Mouse (Mus musculus) hindbrain, embryonic 15.5 days (tissue): ENCODE measurements at regions not wholly inside any gene's neighbourhood (a gene's known extent, or its start where the extent isn't known, plus 50 kb on each side); places are given as distances from the start of the nearest gene placed in this dataset.

Source experiments
- ATAC-seq: fragments of 200-750 bp; cut with Nextera tagmentation; 2 replicates; pipeline ENCODE4 v1.8.0; 2017; ENCODE audit warnings: low read depth, moderate number of reproducible peaks, moderate TSS enrichment; ENCODE audit not compliant: low FRiP score
- H3K27ac ChIP-seq: fragments of 300-500 bp; sonication (generic); replicated peaks from 2 replicates; pipeline ENCODE4 v1.5.1; 2015; ENCODE audit warnings: mild to moderate bottlenecking, inconsistent platforms
- H3K27me3 ChIP-seq: fragments of 300-500 bp; sonication (generic); 2 replicates; pipeline ENCODE4 v1.6.1; 2015; ENCODE audit warnings: control low read depth, inconsistent platforms
- H3K36me3 ChIP-seq: fragments of 300-500 bp; sonication (generic); 2 replicates; pipeline ENCODE4 v1.6.1; 2015; ENCODE audit warnings: control low read depth, inconsistent platforms
- H3K4me1 ChIP-seq: fragments of 300-500 bp; sonication (generic); replicated peaks from 2 replicates; pipeline ENCODE4 v1.6.1; 2015; ENCODE audit warnings: control low read depth, inconsistent platforms
- H3K4me2 ChIP-seq: fragments of 300-500 bp; sonication (generic); 2 replicates; pipeline ENCODE4 v1.6.1; 2015; ENCODE audit warnings: moderate library complexity, mild to moderate bottlenecking, inconsistent platforms
- H3K4me3 ChIP-seq: fragments of 300-500 bp; sonication (generic); 2 replicates; pipeline ENCODE4 v1.5.1; 2015; ENCODE audit warnings: mild to moderate bottlenecking, inconsistent platforms
- H3K9ac ChIP-seq: fragments of 300-500 bp; sonication (generic); 2 replicates; pipeline ENCODE4 v1.6.1; 2015; ENCODE audit warnings: inconsistent platforms
- H3K9me3 ChIP-seq: fragments of 300-500 bp; sonication (generic); 2 replicates; pipeline ENCODE4 v1.6.1; 2016; ENCODE audit warnings: control low read depth, inconsistent platforms
- WGBS: fragments of 180-500 bp; shearing (Covaris S2); methylation state at CpG from one replicate; pipeline ENCODE4 v1.1.7; 2015; 5-methylcytosine and 5-hydroxymethylcytosine counted together

DNA sequence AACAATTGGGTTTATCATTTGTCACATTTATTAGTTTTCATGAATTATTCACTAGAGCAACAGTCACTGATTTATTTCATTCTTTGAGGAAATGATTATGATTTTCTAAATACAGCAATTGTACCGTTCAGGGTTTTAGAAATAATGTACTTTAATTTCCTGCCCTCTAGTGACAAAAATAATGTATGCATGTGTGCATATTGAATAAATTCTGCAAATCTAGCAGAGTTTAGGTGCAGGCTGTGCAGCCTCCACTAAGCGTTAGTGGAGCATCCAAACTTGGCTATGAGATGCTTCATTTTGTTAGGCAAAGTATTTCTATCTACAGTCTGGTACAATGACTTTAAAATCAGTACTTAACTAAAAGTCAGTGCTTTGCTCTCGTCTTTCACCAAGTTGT lies 642.1 kb upstream of the A830018L16Rik start:
- H3K9me3 ChIP-seq: no peaks in the 10 kb centered on the region
- no peak overlapping the region for H3K4me2 ChIP-seq
- 64% methylated on average over 3 of the region's 3 CpGs for WGBS
- peak; percentile 56; the same call in 1 of the 2 replicates for ATAC-seq
- no peak overlapping the region for H3K27ac ChIP-seq
- H3K36me3 ChIP-seq: no peaks in the 10 kb centered on the region
- H3K4me1 ChIP-seq: no peaks in the 10 kb centered on the region
- H3K27me3 ChIP-seq: no peaks in the 10 kb centered on the region
- H3K4me3 ChIP-seq: no peak overlapping the region
- no peak overlapping the region for H3K9ac ChIP-seq

DNA sequence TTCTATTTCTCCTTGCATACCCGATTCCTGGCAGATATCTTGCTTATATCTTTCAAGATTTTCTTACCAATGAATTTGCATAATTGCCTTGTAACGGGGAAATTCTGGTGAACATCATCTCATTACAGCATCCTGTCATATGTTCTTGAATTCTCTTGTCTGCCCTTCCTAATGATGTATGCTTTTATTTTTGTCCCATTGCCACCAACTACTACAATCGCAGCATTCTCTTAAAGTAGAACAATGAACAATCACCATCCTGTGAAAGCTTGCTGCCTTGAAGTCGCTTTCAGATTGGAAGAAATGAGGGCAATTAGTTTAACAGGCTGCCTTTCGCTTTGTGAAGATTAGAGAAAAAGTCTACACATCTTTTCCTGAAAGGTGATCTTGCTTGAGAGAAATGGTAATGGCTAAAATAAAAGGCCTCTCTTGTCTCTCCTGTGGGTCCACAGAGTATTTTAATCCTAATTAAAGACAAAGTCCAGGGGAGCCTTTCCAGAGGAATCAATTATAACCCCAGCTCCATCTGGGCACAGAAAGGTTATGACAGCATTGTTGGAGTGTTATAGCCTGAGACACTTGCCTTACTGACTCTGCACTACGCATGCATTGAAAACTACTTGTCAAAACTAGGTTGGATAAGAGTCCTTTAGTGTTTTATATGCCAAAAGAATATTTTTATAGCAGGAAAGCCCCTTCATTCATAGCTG lies 619.7 kb upstream of the A830018L16Rik start:
- 71% methylated on average over 6 of the region's 6 CpGs for WGBS
- Histone ChIP-seq H3K27me3 (no peaks in the 10 kb centered on the region), H3K9me3 (no peaks in the 10 kb centered on the region), H3K27ac (no peak overlapping the region), H3K36me3 (no peaks in the 10 kb centered on the region), H3K4me2 (no peak overlapping the region), H3K9ac (no peak overlapping the region), H3K4me1 (no peaks in the 10 kb centered on the region), H3K4me3 (no peak overlapping the region)
- ATAC-seq: no peak; the same call in 1 of the 2 replicates

- no peaks in the 10 kb centered on the region for H3K36me3 ChIP-seq
- no peak overlapping the region for H3K4me2 ChIP-seq
- H3K4me1 ChIP-seq: no peaks in the 10 kb centered on the region
- H3K27ac ChIP-seq: no peak overlapping the region
- peak; percentile 77 for ATAC-seq
- WGBS: 55% methylated on average over 6 of the region's 6 CpGs
- H3K9me3 ChIP-seq: 0 out of 2 replicates have a peak, but pooled peaks cover 3% of the 10 kb centered on the region
- no peaks in the 10 kb centered on the region for H3K27me3 ChIP-seq
- no peak overlapping the region for H3K4me3 ChIP-seq
- no peak overlapping the region for H3K9ac ChIP-seq
Observed at GRCm38 (mm10) chr1:10835653-10836415, 578.1 kb upstream of the A830018L16Rik start.

GRCm38 (mm10) chr1:10837180-10837579 lies 576.7 kb upstream of the A830018L16Rik start:
- H3K9ac ChIP-seq: no peak overlapping the region
- 0 out of 2 replicates have a peak, but pooled peaks cover 3% of the 10 kb centered on the region for H3K9me3 ChIP-seq
- no peaks in the 10 kb centered on the region for H3K36me3 ChIP-seq
- H3K4me1 ChIP-seq: no peaks in the 10 kb centered on the region
- 78% methylated on average over 2 of the region's 2 CpGs for WGBS
- ATAC-seq: no peak
- no peak overlapping the region for H3K4me3 ChIP-seq
- H3K27ac ChIP-seq: no peak overlapping the region
- H3K4me2 ChIP-seq: no peak overlapping the region
- H3K27me3 ChIP-seq: no peaks in the 10 kb centered on the region

- ATAC-seq: no peak
- Histone ChIP-seq H3K36me3 (no peaks in the 10 kb centered on the region), H3K4me2 (no peak overlapping the region), H3K4me1 (no peaks in the 10 kb centered on the region), H3K9me3 (no peaks in the 10 kb centered on the region), H3K27me3 (no peaks in the 10 kb centered on the region), H3K9ac (no peak overlapping the region), H3K27ac (no peak overlapping the region), H3K4me3 (no peak overlapping the region)
- WGBS: 87% methylated on average over 2 of the region's 2 CpGs
Observed at GRCm38 (mm10) chr1:10852934-10853333, 561.0 kb upstream of the A830018L16Rik start.

- no peak for ATAC-seq
- H3K9ac ChIP-seq: no peak overlapping the region
- no peaks in the 10 kb centered on the region for H3K9me3 ChIP-seq
- WGBS: 20% methylated on average over 1 of the region's 1 CpGs
- H3K27me3 ChIP-seq: no peaks in the 10 kb centered on the region
- no peaks in the 10 kb centered on the region for H3K4me1 ChIP-seq
- H3K27ac ChIP-seq: no peak overlapping the region
- H3K4me2 ChIP-seq: no peak overlapping the region
- H3K4me3 ChIP-seq: no peak overlapping the region
- H3K36me3 ChIP-seq: no peaks in the 10 kb centered on the region
Observed at GRCm38 (mm10) chr1:10854495-10854894, 559.4 kb upstream of the A830018L16Rik start.

DNA sequence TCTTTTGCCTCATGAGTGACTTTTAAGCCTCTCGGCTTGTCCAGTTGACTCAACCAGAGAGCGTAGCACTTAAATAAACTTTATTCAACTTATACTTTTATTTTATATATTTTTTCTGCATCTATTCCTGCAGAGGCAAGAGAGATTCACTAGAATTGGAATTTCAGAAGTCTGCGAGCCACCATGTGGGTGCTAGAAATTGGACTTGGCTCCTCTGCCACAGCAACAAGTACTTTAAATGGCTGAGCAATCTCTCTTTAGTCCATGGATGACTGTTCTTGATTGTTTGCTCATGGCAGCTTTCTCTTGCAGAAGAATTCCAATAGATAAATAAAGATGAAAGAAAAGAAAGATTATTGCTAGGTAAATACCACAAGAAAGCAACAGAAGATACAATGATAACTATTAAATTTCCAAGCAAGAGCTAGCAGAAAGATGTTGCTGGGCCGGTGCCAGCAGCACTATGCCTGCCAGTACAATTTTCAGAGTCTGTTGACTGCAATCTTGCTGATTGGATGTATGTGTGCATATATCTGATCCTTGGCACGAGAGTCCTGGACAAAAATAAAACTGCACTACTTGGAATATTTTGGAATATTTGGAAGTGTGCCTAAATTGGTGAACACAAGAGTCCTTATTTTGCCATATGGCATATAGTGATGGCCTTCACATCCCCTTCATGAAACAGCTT lies 542.6 kb upstream of the A830018L16Rik start:
- Histone ChIP-seq H3K4me1 (no peaks in the 10 kb centered on the region), H3K9me3 (no peaks in the 10 kb centered on the region), H3K4me2 (no peak overlapping the region), H3K27ac (no peak overlapping the region), H3K36me3 (no peaks in the 10 kb centered on the region), H3K4me3 (no peak overlapping the region), H3K9ac (no peak overlapping the region), H3K27me3 (no peaks in the 10 kb centered on the region)
- WGBS: 88% methylated on average over 5 of the region's 5 CpGs
- no peak for ATAC-seq

DNA sequence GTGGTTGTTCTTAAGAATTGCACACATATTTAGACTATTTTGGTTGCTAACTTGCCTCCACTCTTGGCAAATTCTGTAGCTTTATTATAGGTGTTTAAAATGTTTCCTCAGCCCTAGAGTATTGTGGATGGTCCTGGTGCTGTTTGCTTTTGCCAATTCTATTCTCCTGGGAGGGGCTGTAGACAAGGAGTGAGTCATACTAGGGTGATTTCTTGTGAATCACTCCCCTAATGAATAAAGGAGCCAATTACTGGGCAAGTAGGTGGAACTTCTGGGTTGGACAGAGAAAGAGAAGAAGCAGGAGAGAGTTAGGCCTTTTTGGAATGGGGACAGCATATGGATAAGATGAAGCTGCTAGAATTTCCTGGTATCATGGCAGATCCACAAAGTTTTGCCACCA lies 541.6 kb upstream of the A830018L16Rik start:
- no peak for ATAC-seq

DNA sequence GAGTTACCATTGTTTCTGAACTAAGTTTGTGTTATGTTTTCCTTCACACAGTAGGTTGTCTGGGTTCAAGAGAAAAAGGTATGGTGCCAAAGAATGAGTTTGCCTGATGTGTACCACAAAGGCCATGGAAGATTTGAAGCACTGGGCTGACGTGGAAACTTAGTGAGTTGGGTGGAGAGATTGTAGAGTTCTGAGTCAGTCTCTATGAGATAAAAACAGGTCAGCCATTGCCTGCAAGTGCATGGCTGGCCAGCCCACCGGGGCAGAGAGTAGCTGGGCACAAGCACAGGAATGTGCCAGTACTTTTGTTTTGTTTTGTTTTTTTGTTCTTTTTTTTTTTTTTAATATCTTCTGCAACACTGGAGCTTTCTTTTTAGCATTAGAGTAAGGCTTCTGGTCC lies 541.2 kb upstream of the A830018L16Rik start:
- H3K27ac ChIP-seq: no peak overlapping the region
- no peak overlapping the region for H3K9ac ChIP-seq
- no peaks in the 10 kb centered on the region for H3K36me3 ChIP-seq
- WGBS: 76% methylated on average over 2 of the region's 2 CpGs
- no peak for ATAC-seq
- no peaks in the 10 kb centered on the region for H3K4me1 ChIP-seq
- H3K9me3 ChIP-seq: no peaks in the 10 kb centered on the region
- H3K4me2 ChIP-seq: no peak overlapping the region
- no peaks in the 10 kb centered on the region for H3K27me3 ChIP-seq
- no peak overlapping the region for H3K4me3 ChIP-seq

More for the DNA sequence above, 541.6 kb upstream of the A830018L16Rik start:
- H3K9ac ChIP-seq: no peak overlapping the region
- no peaks in the 10 kb centered on the region for H3K27me3 ChIP-seq
- no peak overlapping the region for H3K4me3 ChIP-seq
- no peaks in the 10 kb centered on the region for H3K9me3 ChIP-seq
- H3K4me1 ChIP-seq: no peaks in the 10 kb centered on the region
- H3K36me3 ChIP-seq: no peaks in the 10 kb centered on the region
- no peak overlapping the region for H3K4me2 ChIP-seq
- H3K27ac ChIP-seq: no peak overlapping the region

DNA sequence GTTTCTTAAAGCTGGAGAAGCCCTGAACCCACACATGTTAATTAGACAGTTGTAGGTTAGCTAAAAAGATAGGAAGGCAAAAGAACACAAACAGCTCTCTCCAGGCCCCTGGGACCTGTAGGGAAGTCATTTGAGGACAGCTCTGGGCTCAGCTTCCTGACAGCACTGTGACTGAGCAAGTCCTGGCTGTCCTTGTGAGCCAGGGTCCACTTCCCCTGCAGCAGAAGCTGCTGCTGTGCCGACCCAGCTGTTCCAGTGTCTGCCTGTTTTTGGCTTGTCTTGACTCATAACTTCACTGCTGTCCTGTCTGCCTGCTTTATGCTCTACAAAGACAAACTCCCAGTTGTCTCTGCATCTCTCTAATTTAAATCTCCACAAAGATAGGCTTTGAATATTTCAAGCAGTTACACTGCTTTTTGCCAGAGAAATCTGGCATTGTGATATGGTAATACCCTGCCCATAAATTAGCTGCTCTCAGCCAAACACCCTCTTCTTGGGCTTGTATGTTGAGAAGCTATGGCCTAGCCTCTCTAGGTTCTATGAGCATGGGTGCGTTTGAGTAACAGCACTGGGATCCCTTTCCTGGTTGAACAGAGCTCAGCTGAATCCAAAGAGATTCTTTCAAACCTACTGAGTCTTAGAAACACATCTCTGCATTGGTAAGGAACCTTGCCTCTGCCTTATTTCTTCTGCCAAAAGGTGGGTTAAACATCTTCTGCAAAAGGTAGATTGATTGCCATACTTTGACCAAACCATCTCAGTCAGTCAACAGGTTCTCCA lies 536.3 kb upstream of the A830018L16Rik start:
- no peaks in the 10 kb centered on the region for H3K36me3 ChIP-seq
- no peak overlapping the region for H3K4me2 ChIP-seq
- H3K27me3 ChIP-seq: no peaks in the 10 kb centered on the region
- no peak overlapping the region for H3K27ac ChIP-seq
- no peaks in the 10 kb centered on the region for H3K4me1 ChIP-seq
- H3K9ac ChIP-seq: no peak overlapping the region
- ATAC-seq: peak; percentile 27; the same call in 1 of the 2 replicates
- no peak overlapping the region for H3K4me3 ChIP-seq
- 56% methylated on average over 2 of the region's 2 CpGs for WGBS
- H3K9me3 ChIP-seq: no peaks in the 10 kb centered on the region

GRCm38 (mm10) chr1:10878221-10878760 lies 535.6 kb upstream of the A830018L16Rik start:
- WGBS: 78% methylated on average over 3 of the region's 3 CpGs
- ATAC-seq: no peak
- no peaks in the 10 kb centered on the region for H3K4me1 ChIP-seq
- no peaks in the 10 kb centered on the region for H3K27me3 ChIP-seq
- H3K36me3 ChIP-seq: no peaks in the 10 kb centered on the region
- H3K27ac ChIP-seq: no peak overlapping the region
- no peak overlapping the region for H3K4me3 ChIP-seq
- no peak overlapping the region for H3K4me2 ChIP-seq
- no peak overlapping the region for H3K9ac ChIP-seq
- no peaks in the 10 kb centered on the region for H3K9me3 ChIP-seq
